In the genomic region with DNA sequence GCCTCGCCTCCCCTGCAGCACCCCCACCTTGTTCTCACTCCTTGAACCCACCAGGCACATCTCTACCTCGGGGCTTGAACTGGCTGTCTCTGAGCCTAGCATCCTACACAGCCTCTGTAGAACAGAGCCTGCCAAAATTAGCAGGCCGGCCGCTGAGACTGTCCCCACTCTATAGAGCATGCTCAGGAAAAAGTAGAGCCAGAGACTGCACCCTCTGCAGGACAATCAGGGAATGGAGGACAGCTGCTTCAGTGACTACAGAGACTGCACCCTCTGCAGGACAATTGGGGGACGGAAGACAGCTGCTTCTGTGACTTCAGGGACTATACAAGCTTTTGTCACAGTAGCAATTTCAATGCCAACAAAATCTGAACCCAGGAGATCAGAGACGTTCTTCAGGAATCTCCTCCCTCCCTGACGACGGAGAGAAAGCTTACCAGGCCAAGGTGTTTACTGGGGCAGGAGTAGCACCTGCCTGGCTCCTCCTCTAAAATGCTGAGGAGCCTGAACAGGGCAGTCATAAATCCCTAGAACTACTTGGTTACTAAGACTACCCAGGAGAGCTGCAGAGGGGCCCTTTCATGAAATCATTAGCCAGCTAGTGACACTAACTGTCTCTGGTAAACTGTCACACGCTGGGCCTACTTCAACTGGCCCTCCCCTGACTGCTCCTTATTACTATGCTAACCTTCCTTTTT, we compare ENCODE assay signal across 8 mouse cellular contexts. TPM values are rescaled to one million over a fixed set of nuclear protein-coding genes. Genes with fewer than 3 reads are reported as not detected.
DNase-seq lines count a peak whose midpoint lies in the region; ATAC-seq lines count a peak whose summit lies in the region.

No protein-coding gene starts in this region.

- 0 out of 2 replicates have a peak overlapping the region, but pooled peaks have one; percentile 27 for H3K9ac ChIP-seq in embryonic facial prominence, embryonic 13.5 days
- H3K9ac ChIP-seq in kidney, embryonic 15.5 days = no peak overlapping the region
- no peak overlapping the region for H3K9ac ChIP-seq in limb, embryonic 15.5 days

- 40% methylated on average over 9 of the region's 9 CpGs for WGBS in embryonic facial prominence, embryonic 13.5 days
- WGBS in heart, embryonic 10.5 days = 37% methylated on average over 9 of the region's 9 CpGs
- WGBS in kidney, embryonic 15.5 days = 26% methylated on average over 9 of the region's 9 CpGs
- WGBS in limb, embryonic 15.5 days = 33% methylated on average over 9 of the region's 9 CpGs

- no peak overlapping the region for H3K4me3 ChIP-seq in embryonic facial prominence, embryonic 13.5 days
- no peak overlapping the region for H3K4me3 ChIP-seq in heart, embryonic 10.5 days
- no peak overlapping the region for H3K4me3 ChIP-seq in kidney, embryonic 15.5 days (replicated peaks)
- H3K4me3 ChIP-seq in limb, embryonic 15.5 days = no peak overlapping the region

- H3K4me2 ChIP-seq in embryonic facial prominence, embryonic 13.5 days = no peak overlapping the region
- no peak overlapping the region for H3K4me2 ChIP-seq in kidney, embryonic 15.5 days
- no peak overlapping the region for H3K4me2 ChIP-seq in limb, embryonic 15.5 days

- H3K4me1 ChIP-seq in embryonic facial prominence, embryonic 13.5 days = no peaks in the 10 kb centered on the region
- peaks cover 34% of the 10 kb centered on the region for H3K4me1 ChIP-seq in heart, embryonic 10.5 days
- H3K4me1 ChIP-seq in kidney, embryonic 15.5 days = peaks cover 11% of the 10 kb centered on the region
- H3K4me1 ChIP-seq in limb, embryonic 15.5 days = 0 out of 2 replicates have a peak, but pooled peaks cover 6% of the 10 kb centered on the region

- H3K9me3 ChIP-seq in embryonic facial prominence, embryonic 13.5 days = peaks cover 6% of the 10 kb centered on the region; the same call in 1 of the 2 replicates
- peaks cover 5% of the 10 kb centered on the region; the same call in 1 of the 2 replicates for H3K9me3 ChIP-seq in heart, embryonic 10.5 days
- H3K9me3 ChIP-seq in kidney, embryonic 15.5 days (replicated peaks) = peaks cover 7% of the 10 kb centered on the region; the same call in 1 of the 2 replicates
- H3K9me3 ChIP-seq in limb, embryonic 15.5 days = 0 out of 2 replicates have a peak, but pooled peaks cover 4% of the 10 kb centered on the region

- no peak for ATAC-seq in embryonic facial prominence, embryonic 13.5 days (ENCODE audit: insufficient number of reproducible peaks, insufficient read depth, low FRiP score, low TSS enrichment, low read depth)
- ATAC-seq in kidney, embryonic 15.5 days (replicated peaks; ENCODE audit: low FRiP score) = peak; percentile 69; the same call in 1 of the 2 replicates
- ATAC-seq in limb, embryonic 15.5 days (ENCODE audit: insufficient number of reproducible peaks, low FRiP score, low TSS enrichment, low read depth) = 0 out of 2 replicates have a peak, but pooled peaks have one; percentile 57
- 0 out of 2 replicates have a peak, but pooled peaks have one; percentile 46 for ATAC-seq in monocyte, adult 5-6 weeks (replicated peaks; ENCODE audit: insufficient number of reproducible peaks, low FRiP score, low TSS enrichment, poor library complexity, severe bottlenecking)

- peak; percentile 40 for DNase-seq in urinary bladder, postnatal 25 days (ENCODE audit: low spot score)
- no peak for DNase-seq in urinary bladder, adult 2 months (ENCODE audit: low spot score)
- DNase-seq in heart, embryonic 10.5 days (ENCODE audit: low spot score) = peak; percentile 85
- peak; percentile 68 to 78 for DNase-seq in spleen, postnatal 4 days (ENCODE audit: low spot score in 2 of 2)

- no peaks in the 10 kb centered on the region for H3K27me3 ChIP-seq in embryonic facial prominence, embryonic 13.5 days
- H3K27me3 ChIP-seq in heart, embryonic 10.5 days (ENCODE audit: insufficient read depth, poor library complexity, severe bottlenecking) = no peaks in the 10 kb centered on the region
- H3K27me3 ChIP-seq in kidney, embryonic 15.5 days = no peaks in the 10 kb centered on the region
- no peaks in the 10 kb centered on the region for H3K27me3 ChIP-seq in limb, embryonic 15.5 days

- no peak overlapping the region for H3K27ac ChIP-seq in embryonic facial prominence, embryonic 13.5 days
- peak overlapping the region; percentile 38; the same call in 1 of the 2 replicates for H3K27ac ChIP-seq in heart, embryonic 10.5 days
- no peak overlapping the region; the same call in 1 of the 2 replicates for H3K27ac ChIP-seq in kidney, embryonic 15.5 days
- no peak overlapping the region for H3K27ac ChIP-seq in limb, embryonic 15.5 days

- peaks cover 49% of the 10 kb centered on the region for H3K36me3 ChIP-seq in embryonic facial prominence, embryonic 13.5 days
- peaks cover 36% of the 10 kb centered on the region for H3K36me3 ChIP-seq in heart, embryonic 10.5 days
- peaks cover 33% of the 10 kb centered on the region for H3K36me3 ChIP-seq in kidney, embryonic 15.5 days
- H3K36me3 ChIP-seq in limb, embryonic 15.5 days = peaks cover 37% of the 10 kb centered on the region

RNA-seq across cellular contexts. Expression of gene Spdef, which starts 33.0 kb away (rescaled TPM):
- polyA plus RNA-seq in urinary bladder, adult 2 months (2012; rRNA removed) = 0.17 and 0.21 TPM in 2 replicates
- polyA plus RNA-seq in embryonic facial prominence, embryonic 13.5 days (2015; fragmentation: Nextera tagmentation; extraction: Ambion mirVana) = 0.28 TPM in 1 of 2 replicates, not detected in the other
- polyA plus RNA-seq in heart, embryonic 10.5 days (2016; fragmentation: Nextera tagmentation; extraction: Ambion mirVana) = 0.11 and 0.33 TPM in 2 replicates
- 0.16 and 1.4 TPM in 2 replicates for polyA plus RNA-seq in kidney, embryonic 15.5 days (2015; fragmentation: Nextera tagmentation; extraction: Ambion mirVana)
- polyA plus RNA-seq in limb, embryonic 15.5 days (2015; fragmentation: Nextera tagmentation; extraction: Ambion mirVana) = 0.12 TPM in 1 of 2 replicates, not detected in the other
- not detected in 3 replicates for total RNA-seq in monocyte, adult 5-6 weeks (2017)

RNA-seq across cellular contexts. Expression of gene D17Wsu92e, which starts 58.7 kb away (rescaled TPM):
- 62.7 and 79.1 TPM in 2 replicates for polyA plus RNA-seq in urinary bladder, adult 2 months (2012; rRNA removed)
- polyA plus RNA-seq in embryonic facial prominence, embryonic 13.5 days (2015; fragmentation: Nextera tagmentation; extraction: Ambion mirVana) = 18.3 and 20.2 TPM in 2 replicates
- 11.9 and 17.2 TPM in 2 replicates for polyA plus RNA-seq in heart, embryonic 10.5 days (2016; fragmentation: Nextera tagmentation; extraction: Ambion mirVana)
- 16.7 and 16.8 TPM in 2 replicates for polyA plus RNA-seq in kidney, embryonic 15.5 days (2015; fragmentation: Nextera tagmentation; extraction: Ambion mirVana)
- polyA plus RNA-seq in limb, embryonic 15.5 days (2015; fragmentation: Nextera tagmentation; extraction: Ambion mirVana) = 16.4 and 17.0 TPM in 2 replicates
- total RNA-seq in monocyte, adult 5-6 weeks (2017) = 146 to 207 TPM (median 171 TPM) in 3 replicates
